Mouse (Mus musculus): Measurements from ENCODE around the gene Pbx4. TPM values are rescaled to one million over a fixed set of nuclear protein-coding genes. Genes with fewer than 3 reads are reported as not detected.

The Pbx4 gene
- total RNA-seq, 2 experiments from 2014 or later = 15.1 to 18.3 TPM

GRCm38 (mm10) chr8:69867696-69868326, 35.5 kb downstream of the Pbx4 start:
- no peak overlapping the region for H3K4me3 ChIP-seq
- DNase-seq (ENCODE audit: low spot score in 2 of 2) = no peak
- H3K27ac ChIP-seq = no peak overlapping the region
- TF ChIP-seq CTCF (conservative IDR thresholded peaks at IDR 0.05) = no peak

GRCm38 (mm10) chr8:69870003-69870765, 37.9 kb downstream of the Pbx4 start:
- TF ChIP-seq CTCF (conservative IDR thresholded peaks at IDR 0.05) = no peak
- no peak for DNase-seq (ENCODE audit: low spot score in 2 of 2)
- Histone ChIP-seq H3K4me3 (no peak overlapping the region), H3K27ac (no peak overlapping the region)

- DNase-seq (ENCODE audit: low spot score in 2 of 2) = no peak
- H3K4me3 ChIP-seq = no peak overlapping the region
- no peak overlapping the region for H3K27ac ChIP-seq
- TF ChIP-seq CTCF (conservative IDR thresholded peaks at IDR 0.05) = no peak
Observed at GRCm38 (mm10) chr8:69870907-69871306, 38.6 kb downstream of the Pbx4 start.

GRCm38 (mm10) chr8:69874155-69874554, 41.9 kb downstream of the Pbx4 start:
- peak; percentile 95 for TF ChIP-seq CTCF (conservative IDR thresholded peaks at IDR 0.05)
- Histone ChIP-seq H3K4me3 (no peak overlapping the region), H3K27ac (no peak overlapping the region)
- peak; percentile 55 to 70 for DNase-seq (ENCODE audit: low spot score in 2 of 2)

- no peak for TF ChIP-seq CTCF (conservative IDR thresholded peaks at IDR 0.05)
Observed at GRCm38 (mm10) chr8:69874654-69875053, 42.4 kb downstream of the Pbx4 start.

GRCm38 (mm10) chr8:69876097-69876496, 43.8 kb downstream of the Pbx4 start:
- no peak for TF ChIP-seq CTCF (conservative IDR thresholded peaks at IDR 0.05)
- no peak for DNase-seq (ENCODE audit: low spot score in 2 of 2)
- Histone ChIP-seq H3K4me3 (no peak overlapping the region), H3K27ac (no peak overlapping the region)

More at GRCm38 (mm10) chr8:69874654-69875053, 42.4 kb downstream of the Pbx4 start:
- no peak for DNase-seq (ENCODE audit: low spot score in 2 of 2)
- Histone ChIP-seq H3K4me3 (no peak overlapping the region), H3K27ac (no peak overlapping the region)

GRCm38 (mm10) chr8:69876967-69877366, 44.7 kb downstream of the Pbx4 start:
- Histone ChIP-seq H3K4me3 (no peak overlapping the region), H3K27ac (no peak overlapping the region)
- no peak for DNase-seq (ENCODE audit: low spot score in 2 of 2)
- no peak for TF ChIP-seq CTCF (conservative IDR thresholded peaks at IDR 0.05)

GRCm38 (mm10) chr8:69877396-69877795, 45.1 kb downstream of the Pbx4 start:
- Histone ChIP-seq H3K4me3 (no peak overlapping the region), H3K27ac (no peak overlapping the region)
- TF ChIP-seq CTCF (conservative IDR thresholded peaks at IDR 0.05) = no peak
- DNase-seq (ENCODE audit: low spot score in 2 of 2) = no peak

- no peak for DNase-seq (ENCODE audit: low spot score in 2 of 2)
- TF ChIP-seq CTCF (conservative IDR thresholded peaks at IDR 0.05) = no peak
- H3K27ac ChIP-seq = no peak overlapping the region
- no peak overlapping the region for H3K4me3 ChIP-seq
Observed at GRCm38 (mm10) chr8:69877992-69878391, 45.7 kb downstream of the Pbx4 start.

- Histone ChIP-seq H3K27ac (no peak overlapping the region), H3K4me3 (no peak overlapping the region)
- DNase-seq (ENCODE audit: low spot score in 2 of 2) = no peak
- no peak for TF ChIP-seq CTCF (conservative IDR thresholded peaks at IDR 0.05)
Observed at GRCm38 (mm10) chr8:69879678-69880077, 47.4 kb downstream of the Pbx4 start.

- no peak for DNase-seq (ENCODE audit: low spot score in 2 of 2)
- H3K4me3 ChIP-seq = no peak overlapping the region
- no peak overlapping the region for H3K27ac ChIP-seq
- TF ChIP-seq CTCF (conservative IDR thresholded peaks at IDR 0.05) = no peak
Observed at GRCm38 (mm10) chr8:69880841-69881240, 48.5 kb downstream of the Pbx4 start.

- H3K27ac ChIP-seq = no peak overlapping the region
- no peak for DNase-seq (ENCODE audit: low spot score in 2 of 2)
- H3K4me3 ChIP-seq = peak overlapping the region; percentile 50
- TF ChIP-seq CTCF (conservative IDR thresholded peaks at IDR 0.05) = no peak
Observed at GRCm38 (mm10) chr8:69881261-69881865, 49.1 kb downstream of the Pbx4 start.

GRCm38 (mm10) chr8:69882021-69882756, 49.9 kb downstream of the Pbx4 start:
- no peak for TF ChIP-seq CTCF (conservative IDR thresholded peaks at IDR 0.05)
- peak in 1 of 2 experiments; percentile 46 for DNase-seq (ENCODE audit: low spot score in 2 of 2)
- peak overlapping the region; percentile 50 for H3K4me3 ChIP-seq
- no peak overlapping the region for H3K27ac ChIP-seq

Measured in layer of hippocampus, adult 2 months (tissue).